Comparison of ENCODE assay signal across 8 mouse cellular contexts in genomic region chr3:51577816-51578749, GRCm38 (mm10). TPM values are rescaled to one million over a fixed set of nuclear protein-coding genes. Genes with fewer than 3 reads are reported as not detected.
DNase-seq lines count a peak whose midpoint lies in the region; ATAC-seq and TF ChIP-seq lines count a peak whose summit lies in the region.
"Had no signal": no experiment of that assay in that cellular context is flagged by ENCODE, and none has a peak within 500 bp of the region (broad histone marks: within the 10 kb centered on the region; RNA-seq: fewer than 3 reads in every experiment).

No protein-coding gene starts in this region.

- peak overlapping the region; percentile 31 for H3K27ac ChIP-seq in kidney, adult 2 months (ENCODE audit: insufficient read depth, low read depth, low read length)
- no peak overlapping the region for H3K27ac ChIP-seq in liver, embryonic 12.5 days
- H3K27ac ChIP-seq: neural tube, embryonic 13.5 days had no signal

- no peak for TF ChIP-seq POLR2A in kidney, adult 2 months (IDR thresholded peaks at IDR 0.05; ENCODE audit: low read depth, low read length)

- 0 out of 2 replicates have a peak, but pooled peaks cover 4% of the 10 kb centered on the region for H3K4me1 ChIP-seq in kidney, adult 2 months (ENCODE audit: control insufficient read depth, insufficient read depth, low read length)
- H3K4me1 ChIP-seq in liver, embryonic 12.5 days: 0 out of 2 replicates have a peak, but pooled peaks cover 4% of the 10 kb centered on the region

- no peaks in the 10 kb centered on the region for H3K36me3 ChIP-seq in kidney, adult 2 months (ENCODE audit: control insufficient read depth, insufficient read depth, low read length)
- H3K36me3 ChIP-seq in liver, embryonic 12.5 days: no peaks in the 10 kb centered on the region
- H3K36me3 ChIP-seq: neural tube, embryonic 13.5 days had no signal

- H3K4me3 ChIP-seq in kidney, adult 2 months (ENCODE audit: insufficient read depth, low read depth, low read length): no peak overlapping the region
- H3K4me3 ChIP-seq in liver, embryonic 12.5 days: no peak overlapping the region
- H3K4me3 ChIP-seq: neural tube, embryonic 13.5 days had no signal

- no peak overlapping the region for H3K9ac ChIP-seq in liver, embryonic 12.5 days
- H3K9ac ChIP-seq: neural tube, embryonic 13.5 days had no signal

- no peaks in the 10 kb centered on the region for H3K9me3 ChIP-seq in liver, embryonic 12.5 days (replicated peaks)
- H3K9me3 ChIP-seq: neural tube, embryonic 13.5 days had no signal

- no peaks in the 10 kb centered on the region for H3K27me3 ChIP-seq in kidney, adult 2 months (replicated peaks; ENCODE audit: control insufficient read depth, insufficient read depth, low read length)
- no peaks in the 10 kb centered on the region for H3K27me3 ChIP-seq in liver, embryonic 12.5 days (replicated peaks)
- H3K27me3 ChIP-seq: neural tube, embryonic 13.5 days had no signal

- no peak overlapping the region for H3K4me2 ChIP-seq in liver, embryonic 12.5 days
- H3K4me2 ChIP-seq: neural tube, embryonic 13.5 days had no signal

- peak; percentile 77 for DNase-seq in MN1 (ENCODE audit: low spot score)
- peak; percentile 67 for DNase-seq in adrenal gland, postnatal 25 days
- DNase-seq in kidney, adult 2 months: peak; percentile 71
- peak; percentile 82 to 86 for DNase-seq in lung, postnatal 4 days
- no peak for DNase-seq in embryo, embryonic 11 days

- TF ChIP-seq CTCF in kidney, adult 2 months (conservative IDR thresholded peaks at IDR 0.05; ENCODE audit: insufficient read depth, insufficient read length, low read depth, low read length): no peak

- 55% methylated on average over 12 of the region's 12 CpGs for WGBS in kidney, adult 2 months
- 59% methylated on average over 12 of the region's 12 CpGs for WGBS in liver, embryonic 12.5 days (ENCODE audit: insufficient replicate concordance)

- no peak for ATAC-seq in frontal cortex, adult (ENCODE audit: low TSS enrichment)
- ATAC-seq in liver, embryonic 12.5 days: no peak

RNA-seq across cellular contexts. Expression of gene Setd7, which starts 17.4 kb away (rescaled TPM):
- total RNA-seq in adrenal gland, postnatal 25 days (2021): 38.5 and 53.8 TPM in 2 replicates
- 11.8 and 14.1 TPM in 2 replicates for polyA plus RNA-seq in kidney, adult 2 months (2012; rRNA removed)
- 1.0 and 1.7 TPM in 2 replicates for polyA plus RNA-seq in liver, embryonic 12.5 days (2016; fragmentation: Nextera tagmentation; extraction: Ambion mirVana)
